Mouse (Mus musculus) forebrain, embryonic 11.5 days (tissue): ENCODE results near the gene Sycp2. TPM values are rescaled to one million over a fixed set of nuclear protein-coding genes. Genes with fewer than 3 reads are reported as not detected.

ENCODE experiments used
- ATAC-seq: fragments of 200-750 bp; cut with Nextera tagmentation; replicated peaks from 2 replicates; pipeline ENCODE4 v1.8.0; 2017; ENCODE audit warnings: moderate TSS enrichment; ENCODE audit not compliant: low FRiP score
- DNase-seq: peaks from one replicate; pipeline ENCODE4 v3.0.0-alpha.2; 2017; ENCODE audit warnings: low spot score
- H3K27ac ChIP-seq: fragments of 300-500 bp; sonication (generic); 2 replicates; pipeline ENCODE4 v1.5.1; 2014; ENCODE audit warnings: low read depth, low read length
- H3K27me3 ChIP-seq: fragments of 300-500 bp; sonication (generic); 2 replicates; pipeline ENCODE4 v1.6.1; 2014; ENCODE audit warnings: mild to moderate bottlenecking, low read length, mixed read lengths; ENCODE audit not compliant: control insufficient read depth, insufficient read depth
- H3K36me3 ChIP-seq: fragments of 300-500 bp; sonication (generic); 2 replicates; pipeline ENCODE4 v1.6.1; 2014; ENCODE audit warnings: mild to moderate bottlenecking, low read length, moderate library complexity, mixed read lengths; ENCODE audit not compliant: control insufficient read depth, insufficient read depth
- H3K4me1 ChIP-seq: fragments of 300-500 bp; sonication (generic); replicated peaks from 2 replicates; pipeline ENCODE4 v1.6.1; 2014; ENCODE audit warnings: low read length, mixed read lengths; ENCODE audit not compliant: control insufficient read depth, insufficient read depth
- H3K4me2 ChIP-seq: fragments of 300-500 bp; sonication (generic); 2 replicates; pipeline ENCODE4 v1.6.1; 2014; ENCODE audit warnings: low read depth, mild to moderate bottlenecking, low read length, moderate library complexity, mixed read lengths; ENCODE audit not compliant: severe bottlenecking
- H3K4me3 ChIP-seq: fragments of 300-500 bp; sonication (generic); 2 replicates; pipeline ENCODE4 v1.5.1; 2014; ENCODE audit warnings: low read depth, low read length
- H3K9ac ChIP-seq: fragments of 300-500 bp; sonication (generic); 2 replicates; pipeline ENCODE4 v1.6.1; 2014; ENCODE audit warnings: low read length
- H3K9me3 ChIP-seq: fragments of 300-500 bp; sonication (generic); 2 replicates; pipeline ENCODE4 v1.6.1; 2016; ENCODE audit warnings: low read length, mixed read lengths; ENCODE audit not compliant: control insufficient read depth
- WGBS: fragments of 180-500 bp; shearing (Covaris S2); extraction: QIAGEN DNeasy Blood & Tissue Kit; methylation state at CpG from one replicate; pipeline ENCODE4 v1.1.7; 2014; 5-methylcytosine and 5-hydroxymethylcytosine counted together
- polyA plus RNA-seq: library from polyadenylated mRNA; unstranded; fragments of >200 nt; fragmentation: Nextera tagmentation; extraction: Ambion mirVana; gene quantifications from 2 replicates; pipeline ENCODE4 v1.2.1, GENCODE M21; 2014

The Sycp2 gene
- polyA plus RNA-seq, result 0.08 and 0.15 TPM in 2 replicates

DNA sequence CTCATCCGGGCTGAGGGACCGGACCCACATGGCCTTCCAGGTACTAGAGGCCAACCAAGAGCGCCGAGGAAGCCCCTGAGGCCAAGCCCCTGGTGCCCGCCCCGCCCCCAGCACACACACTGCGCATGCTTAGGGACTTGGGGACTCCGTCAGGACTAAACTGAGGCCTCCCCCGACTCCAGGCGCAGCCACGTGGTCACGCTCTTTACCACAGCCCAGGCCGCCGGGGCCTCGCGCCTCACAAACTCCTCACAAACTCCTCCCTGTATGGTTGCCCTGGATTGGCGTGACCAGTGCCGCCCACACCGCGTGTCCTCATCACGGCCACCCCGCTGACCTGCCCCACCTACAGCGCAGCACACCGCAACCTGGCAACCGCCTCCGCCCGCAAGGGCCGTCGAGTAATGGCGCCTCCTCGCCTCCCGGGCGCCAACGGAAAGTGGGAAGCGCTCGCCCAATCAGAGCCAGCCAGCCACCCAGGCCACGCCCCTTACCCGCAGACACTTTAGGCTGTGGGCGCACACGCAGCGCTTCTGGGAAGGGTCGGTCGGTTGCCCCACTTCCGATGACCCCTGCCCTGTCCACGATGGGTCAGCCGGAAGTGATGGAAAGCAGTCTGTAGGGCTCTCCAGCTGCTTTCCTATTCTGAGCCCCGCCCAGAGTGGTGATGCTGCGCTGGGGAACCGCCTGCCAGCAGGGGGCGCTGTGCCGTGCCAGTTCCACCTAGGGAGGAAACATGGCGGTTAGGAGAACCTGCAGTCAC lies at the start of gene Sycp2:
Sycp2 (minus strand) TSS at position 633 of the 763 bp plus-strand sequence.
- Histone ChIP-seq H3K4me3 (no peak within 1 kb of the TSS), H3K4me1 (no peaks in the 10 kb centered on the region), H3K4me2 (no peak within 1 kb of the TSS), H3K27me3 (no peaks in the 10 kb centered on the region), H3K27ac (no peak within 1 kb of the TSS), H3K9me3 (no peaks in the 10 kb centered on the region; the same call in 1 of the 2 replicates), H3K9ac (no peak within 1 kb of the TSS), H3K36me3 (no peaks in the 10 kb centered on the region)
- 86% methylated on average over 52 of the region's 52 CpGs for WGBS
- DNase-seq (no peak), ATAC-seq (peak; percentile 60; the same call in 1 of the 2 replicates)

DNA sequence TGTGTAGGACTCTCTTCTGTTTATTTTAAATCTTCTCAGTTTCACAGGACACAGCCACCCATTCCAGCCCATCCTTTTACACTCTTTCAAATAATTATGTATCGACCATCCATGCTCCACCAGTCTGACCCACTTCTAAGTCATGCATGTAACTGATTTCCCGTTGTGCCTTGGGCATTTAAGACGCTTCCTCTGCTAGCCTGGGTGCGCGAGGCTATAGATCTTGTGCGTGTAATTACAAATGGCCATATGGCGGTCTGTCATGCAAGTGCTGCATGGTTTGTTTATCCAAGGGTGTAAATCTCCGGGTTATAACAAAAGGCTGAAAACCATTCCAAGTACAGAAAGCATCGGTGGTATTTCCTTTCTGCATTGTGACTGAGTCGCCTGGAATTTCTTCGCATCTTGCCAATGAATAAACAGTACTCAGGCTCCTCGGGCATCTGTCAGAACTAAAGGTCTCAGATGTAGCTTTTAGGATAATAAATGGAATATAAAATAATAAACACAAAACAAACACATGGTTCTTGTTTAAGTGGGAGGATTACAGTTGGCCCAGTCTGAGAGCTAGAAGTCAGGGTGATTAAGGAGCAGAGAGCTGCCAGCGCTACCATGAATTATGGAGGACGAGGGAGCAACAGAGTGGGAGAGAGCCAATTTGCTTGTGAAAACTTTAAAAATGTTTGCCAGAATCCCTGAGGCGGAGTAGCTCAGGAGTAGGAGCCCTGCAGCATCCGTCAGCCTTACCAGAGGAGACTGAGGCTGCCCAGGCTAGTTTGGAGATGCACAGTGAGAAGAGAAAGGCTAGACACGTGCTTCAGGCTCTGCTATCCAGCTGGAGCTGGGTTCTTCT lies 47.4 kb upstream of the Sycp2 start:
- H3K4me3 ChIP-seq, result no peak overlapping the region
- H3K4me2 ChIP-seq, result no peak overlapping the region
- no peaks in the 10 kb centered on the region for H3K36me3 ChIP-seq
- DNase-seq (no peak), ATAC-seq (no peak)
- H3K27ac ChIP-seq, result peak overlapping the region; percentile 46; the same call in 1 of the 2 replicates
- H3K9ac ChIP-seq, result no peak overlapping the region
- H3K27me3 ChIP-seq, result no peaks in the 10 kb centered on the region
- H3K4me1 ChIP-seq, result no peaks in the 10 kb centered on the region
- no peaks in the 10 kb centered on the region for H3K9me3 ChIP-seq
- WGBS, result 65% methylated on average over 17 of the region's 17 CpGs

DNA sequence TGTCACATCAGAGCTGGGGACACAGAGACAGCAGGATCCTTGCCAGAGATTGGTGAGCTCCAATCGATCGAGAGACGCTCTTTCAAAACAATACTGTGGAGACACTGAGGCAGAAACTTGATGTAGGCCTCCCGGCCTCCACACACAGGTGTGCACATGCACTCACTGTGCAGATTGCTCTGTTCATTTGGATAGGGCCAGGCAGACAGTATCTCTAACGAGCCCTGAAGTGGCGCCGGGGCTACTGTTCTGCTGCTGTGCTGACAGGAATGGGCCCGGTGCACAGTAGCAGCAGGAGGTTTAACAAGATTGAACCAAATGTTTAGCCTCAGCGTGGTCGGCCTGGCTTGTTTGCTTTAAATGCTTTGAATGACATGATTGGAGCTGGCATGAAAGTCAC lies 43.5 kb upstream of the Sycp2 start:
- no peak overlapping the region for H3K4me2 ChIP-seq
- H3K27ac ChIP-seq, result no peak overlapping the region
- no peaks in the 10 kb centered on the region for H3K27me3 ChIP-seq
- no peaks in the 10 kb centered on the region for H3K4me1 ChIP-seq
- H3K9me3 ChIP-seq, result no peaks in the 10 kb centered on the region
- 69% methylated on average over 10 of the region's 10 CpGs for WGBS
- DNase-seq (no peak), ATAC-seq (no peak)
- H3K36me3 ChIP-seq, result no peaks in the 10 kb centered on the region
- no peak overlapping the region for H3K4me3 ChIP-seq
- no peak overlapping the region for H3K9ac ChIP-seq

DNA sequence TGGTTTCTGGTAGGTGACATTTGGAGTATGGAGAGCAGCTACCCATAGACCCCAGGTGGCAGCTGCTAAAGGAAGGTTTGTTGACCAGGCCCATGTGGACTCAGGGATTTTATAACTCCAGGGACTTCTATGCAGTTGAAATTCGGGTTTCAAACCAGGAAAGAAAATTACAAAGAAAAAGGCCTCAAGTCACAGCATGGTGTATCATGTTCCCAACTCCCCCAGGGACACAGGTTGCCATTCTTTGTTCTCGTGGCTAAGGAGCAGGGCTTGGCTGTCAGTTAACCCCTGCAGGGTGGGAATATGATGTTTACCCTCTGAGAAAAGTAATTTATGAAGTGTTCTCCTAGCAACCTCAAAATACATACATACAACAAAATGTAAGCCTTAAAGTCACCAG lies 42.8 kb upstream of the Sycp2 start:
- Histone ChIP-seq H3K4me3 (no peak overlapping the region), H3K4me1 (no peaks in the 10 kb centered on the region), H3K4me2 (no peak overlapping the region), H3K9ac (no peak overlapping the region), H3K36me3 (no peaks in the 10 kb centered on the region), H3K9me3 (no peaks in the 10 kb centered on the region), H3K27me3 (no peaks in the 10 kb centered on the region), H3K27ac (no peak overlapping the region)
- no peak for ATAC-seq
- WGBS, result 14% methylated on average over 2 of the region's 2 CpGs
- DNase-seq, result no peak

GRCm38 (mm10) chr2:178449386-178449785 lies 41.9 kb upstream of the Sycp2 start:
- Histone ChIP-seq H3K4me2 (no peak overlapping the region), H3K4me1 (no peaks in the 10 kb centered on the region), H3K36me3 (no peaks in the 10 kb centered on the region), H3K4me3 (no peak overlapping the region), H3K27me3 (no peaks in the 10 kb centered on the region), H3K9ac (no peak overlapping the region), H3K9me3 (no peaks in the 10 kb centered on the region), H3K27ac (no peak overlapping the region)
- DNase-seq, result no peak
- no peak for ATAC-seq
- WGBS, result 88% methylated on average over 4 of the region's 4 CpGs

GRCm38 (mm10) chr2:178437311-178437710 lies 29.8 kb upstream of the Sycp2 start:
- no peak overlapping the region for H3K9ac ChIP-seq
- 69% methylated on average over 9 of the region's 9 CpGs for WGBS
- no peaks in the 10 kb centered on the region for H3K27me3 ChIP-seq
- no peak overlapping the region for H3K27ac ChIP-seq
- no peak overlapping the region for H3K4me2 ChIP-seq
- no peak for ATAC-seq
- no peak for DNase-seq
- H3K9me3 ChIP-seq, result no peaks in the 10 kb centered on the region
- H3K4me1 ChIP-seq, result no peaks in the 10 kb centered on the region
- no peaks in the 10 kb centered on the region for H3K36me3 ChIP-seq
- no peak overlapping the region for H3K4me3 ChIP-seq

DNA sequence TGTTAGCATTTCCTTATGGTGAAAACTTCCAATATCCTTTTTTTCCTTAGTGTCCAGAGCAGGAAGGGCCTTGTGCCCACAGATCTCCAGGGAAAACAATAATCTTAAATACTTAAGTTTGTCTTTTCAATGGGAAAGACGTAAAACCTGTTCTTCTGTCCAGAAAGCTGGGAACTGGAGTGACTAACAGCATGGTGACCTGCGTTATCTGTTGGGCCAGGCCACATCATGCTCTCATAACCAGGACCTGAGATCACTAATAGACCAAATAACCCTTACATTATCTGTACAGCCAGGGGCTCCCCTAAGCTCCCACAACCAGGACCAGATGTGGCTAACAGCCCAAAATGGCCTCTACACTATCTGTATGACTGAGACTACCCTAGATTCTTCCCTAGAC lies 26.4 kb upstream of the Sycp2 start:
- DNase-seq (no peak), ATAC-seq (no peak)
- no peaks in the 10 kb centered on the region for H3K27me3 ChIP-seq
- H3K27ac ChIP-seq, result no peak overlapping the region
- 94% methylated on average over 2 of the region's 2 CpGs for WGBS
- H3K9ac ChIP-seq, result no peak overlapping the region
- H3K4me2 ChIP-seq, result no peak overlapping the region
- H3K36me3 ChIP-seq, result no peaks in the 10 kb centered on the region
- no peaks in the 10 kb centered on the region for H3K9me3 ChIP-seq
- H3K4me1 ChIP-seq, result no peaks in the 10 kb centered on the region
- H3K4me3 ChIP-seq, result no peak overlapping the region

- no peaks in the 10 kb centered on the region for H3K4me1 ChIP-seq
- H3K4me3 ChIP-seq, result no peak overlapping the region
- DNase-seq, result no peak
- H3K36me3 ChIP-seq, result no peaks in the 10 kb centered on the region
- H3K4me2 ChIP-seq, result no peak overlapping the region
- H3K27ac ChIP-seq, result no peak overlapping the region
- no peaks in the 10 kb centered on the region for H3K9me3 ChIP-seq
- no peaks in the 10 kb centered on the region for H3K27me3 ChIP-seq
- ATAC-seq, result no peak
- WGBS, result 62% methylated on average over 2 of the region's 2 CpGs
- no peak overlapping the region for H3K9ac ChIP-seq
These were observed 26.0 kb upstream of the Sycp2 start for GRCm38 (mm10) chr2:178433495-178433894.
